16 mouse cellular contexts compared by ENCODE assay signal in genomic region chr17:31546444-31547196, GRCm38 (mm10).
"Had no signal": no experiment of that assay in that cellular context is flagged by ENCODE, and none has a peak within 500 bp of the region (broad histone marks: within the 10 kb centered on the region; RNA-seq: fewer than 3 reads in every experiment).

No protein-coding gene starts in this region.

- DNase-seq: lung, postnatal 14 days; lung, postnatal 36 days; right cerebral cortex, postnatal 14 days; thymus, adult 2 months; thymus, postnatal 25 days; thymus, postnatal 4 days had no signal

- H3K9me3 ChIP-seq: lung, embryonic 15.5 days; midbrain, embryonic 13.5 days; midbrain, embryonic 15.5 days; neural tube, embryonic 12.5 days; stomach, embryonic 15.5 days had no signal

- H3K4me3 ChIP-seq: lung, embryonic 15.5 days; megakaryocyte, embryonic 14.5 days; midbrain, embryonic 13.5 days; midbrain, embryonic 15.5 days; neural tube, embryonic 12.5 days; stomach, embryonic 15.5 days had no signal

- H3K36me3 ChIP-seq: lung, embryonic 15.5 days; midbrain, embryonic 13.5 days; midbrain, embryonic 15.5 days; neural tube, embryonic 12.5 days; stomach, embryonic 15.5 days had no signal

- H3K9ac ChIP-seq: lung, embryonic 15.5 days; midbrain, embryonic 13.5 days; midbrain, embryonic 15.5 days; neural tube, embryonic 12.5 days; stomach, embryonic 15.5 days had no signal

- ATAC-seq: lung, postnatal 0 days; midbrain, embryonic 13.5 days; midbrain, embryonic 15.5 days had no signal

- H3K27me3 ChIP-seq: lung, embryonic 15.5 days; midbrain, embryonic 13.5 days; midbrain, embryonic 15.5 days; neural tube, embryonic 12.5 days; stomach, embryonic 15.5 days had no signal

- H3K27ac ChIP-seq: macrophage; midbrain, embryonic 15.5 days; neural tube, embryonic 12.5 days; stomach, embryonic 15.5 days; stomach, postnatal 0 days had no signal

- H3K4me2 ChIP-seq: lung, embryonic 15.5 days; midbrain, embryonic 11.5 days; midbrain, embryonic 13.5 days; midbrain, embryonic 15.5 days; neural tube, embryonic 12.5 days; stomach, embryonic 15.5 days had no signal
